Mouse (Mus musculus) olfactory bulb, adult 2 months (tissue): ENCODE results near the gene Ppp3ca.

Experiments used
- CTCF ChIP-seq: fragments of 200-500 bp; IDR thresholded peaks from 2 replicates; pipeline ENCODE4 v1.5.1; 2012; ENCODE audit warnings: low read depth, mild to moderate bottlenecking, low read length, moderate library complexity; ENCODE audit not compliant: insufficient read depth
- POLR2A ChIP-seq: fragments of 200-500 bp; IDR thresholded peaks from 2 replicates; pipeline ENCODE4 v1.6.1; 2012; ENCODE audit warnings: mild to moderate bottlenecking, low read depth, low read length, moderate library complexity; ENCODE audit not compliant: insufficient read depth

GRCm38 (mm10) chr3:136776525-136776924, 106.6 kb downstream of the Ppp3ca start:
- TF ChIP-seq POLR2A (no peak), CTCF (no peak)
